Mouse (Mus musculus): Measurements from ENCODE around the gene Aup1. TPM values are rescaled to one million over a fixed set of nuclear protein-coding genes. Genes with fewer than 3 reads are reported as not detected.

The Aup1 gene
- polyA plus RNA-seq (2015; fragmentation: Nextera tagmentation; extraction: Ambion mirVana), result 168 and 181 TPM in 2 replicates

- Histone ChIP-seq H3K27ac (peak within 1 kb of the TSS; percentile 93), H3K4me1 (peaks cover 30% of the 10 kb centered on the region), H3K9me3 (no peaks in the 10 kb centered on the region), H3K27me3 (peaks cover 9% of the 10 kb centered on the region), H3K4me2 (replicated peaks) (peak within 1 kb of the TSS; percentile 77), H3K36me3 (peaks cover 55% of the 10 kb centered on the region), H3K9ac (peak within 1 kb of the TSS; percentile 95), H3K4me3 (peak within 1 kb of the TSS; percentile 96)
- under 1% methylated on average over 64 of the region's 64 CpGs for WGBS
- ATAC-seq (ENCODE audit: low FRiP score, low read depth), result peak; percentile 96
Observed at GRCm38 (mm10) chr6:83054074-83054851, at the start of gene Aup1. TSS of gene Aup1 (plus strand) at chr6:83054521.

- H3K4me2 ChIP-seq (replicated peaks), result no peak overlapping the region
- H3K36me3 ChIP-seq, result no peaks in the 10 kb centered on the region
- ATAC-seq (ENCODE audit: low FRiP score, low read depth), result no peak
- no peak overlapping the region for H3K27ac ChIP-seq
- H3K4me3 ChIP-seq, result no peak overlapping the region
- H3K4me1 ChIP-seq, result 0 out of 2 replicates have a peak, but pooled peaks cover 4% of the 10 kb centered on the region
- 0 out of 2 replicates have a peak overlapping the region, but pooled peaks have one; percentile 15 for H3K9ac ChIP-seq
- H3K27me3 ChIP-seq, result no peaks in the 10 kb centered on the region
- no peaks in the 10 kb centered on the region for H3K9me3 ChIP-seq
- WGBS, result 60% methylated on average over 7 of the region's 7 CpGs
Observed at GRCm38 (mm10) chr6:83004872-83005271, 49.4 kb upstream of the Aup1 start.

- Histone ChIP-seq H3K9me3 (no peaks in the 10 kb centered on the region), H3K4me3 (no peak overlapping the region), H3K9ac (no peak overlapping the region), H3K27ac (no peak overlapping the region), H3K36me3 (no peaks in the 10 kb centered on the region), H3K27me3 (no peaks in the 10 kb centered on the region), H3K4me2 (replicated peaks) (no peak overlapping the region), H3K4me1 (0 out of 2 replicates have a peak, but pooled peaks cover 4% of the 10 kb centered on the region)
- WGBS, result 73% methylated on average over 10 of the region's 10 CpGs
- no peak for ATAC-seq (ENCODE audit: low FRiP score, low read depth)
Observed at GRCm38 (mm10) chr6:83005444-83006011, 48.8 kb upstream of the Aup1 start.

GRCm38 (mm10) chr6:83006114-83006513 lies 48.2 kb upstream of the Aup1 start:
- no peak for ATAC-seq (ENCODE audit: low FRiP score, low read depth)
- H3K4me2 ChIP-seq (replicated peaks), result no peak overlapping the region
- H3K36me3 ChIP-seq, result no peaks in the 10 kb centered on the region
- 0 out of 2 replicates have a peak, but pooled peaks cover 4% of the 10 kb centered on the region for H3K4me1 ChIP-seq
- H3K9ac ChIP-seq, result no peak overlapping the region
- H3K4me3 ChIP-seq, result no peak overlapping the region
- H3K9me3 ChIP-seq, result no peaks in the 10 kb centered on the region
- 80% methylated on average over 6 of the region's 6 CpGs for WGBS
- no peaks in the 10 kb centered on the region for H3K27me3 ChIP-seq
- no peak overlapping the region for H3K27ac ChIP-seq

GRCm38 (mm10) chr6:83008659-83009058 lies 45.7 kb upstream of the Aup1 start:
- 47% methylated on average over 3 of the region's 3 CpGs for WGBS

GRCm38 (mm10) chr6:83010010-83010409 lies 44.3 kb upstream of the Aup1 start:
- H3K27ac ChIP-seq, result no peak overlapping the region
- no peaks in the 10 kb centered on the region for H3K27me3 ChIP-seq
- no peaks in the 10 kb centered on the region for H3K36me3 ChIP-seq
- WGBS, result 59% methylated on average over 7 of the region's 7 CpGs
- H3K4me1 ChIP-seq, result 0 out of 2 replicates have a peak, but pooled peaks cover 1% of the 10 kb centered on the region
- no peak for ATAC-seq (ENCODE audit: low FRiP score, low read depth)
- H3K9ac ChIP-seq, result no peak overlapping the region
- H3K9me3 ChIP-seq, result no peaks in the 10 kb centered on the region
- H3K4me2 ChIP-seq (replicated peaks), result no peak overlapping the region
- H3K4me3 ChIP-seq, result no peak overlapping the region

More at GRCm38 (mm10) chr6:83008659-83009058, 45.7 kb upstream of the Aup1 start:
- Histone ChIP-seq H3K4me2 (replicated peaks) (no peak overlapping the region), H3K4me3 (no peak overlapping the region), H3K27me3 (no peaks in the 10 kb centered on the region), H3K9me3 (no peaks in the 10 kb centered on the region), H3K9ac (no peak overlapping the region), H3K4me1 (0 out of 2 replicates have a peak, but pooled peaks cover 4% of the 10 kb centered on the region), H3K27ac (no peak overlapping the region), H3K36me3 (no peaks in the 10 kb centered on the region)
- ATAC-seq (ENCODE audit: low FRiP score, low read depth), result no peak

GRCm38 (mm10) chr6:83011255-83011654 lies 43.1 kb upstream of the Aup1 start:
- no peaks in the 10 kb centered on the region for H3K36me3 ChIP-seq
- no peaks in the 10 kb centered on the region for H3K4me1 ChIP-seq
- H3K27ac ChIP-seq, result no peak overlapping the region
- 89% methylated on average over 7 of the region's 7 CpGs for WGBS
- no peak overlapping the region for H3K4me3 ChIP-seq
- ATAC-seq (ENCODE audit: low FRiP score, low read depth), result no peak
- no peak overlapping the region for H3K9ac ChIP-seq
- no peaks in the 10 kb centered on the region for H3K27me3 ChIP-seq
- no peaks in the 10 kb centered on the region for H3K9me3 ChIP-seq
- no peak overlapping the region for H3K4me2 ChIP-seq (replicated peaks)

- Histone ChIP-seq H3K9ac (no peak overlapping the region), H3K27me3 (no peaks in the 10 kb centered on the region), H3K4me2 (replicated peaks) (no peak overlapping the region), H3K36me3 (no peaks in the 10 kb centered on the region), H3K27ac (no peak overlapping the region), H3K4me3 (no peak overlapping the region), H3K4me1 (no peaks in the 10 kb centered on the region), H3K9me3 (no peaks in the 10 kb centered on the region)
- 73% methylated on average over 6 of the region's 6 CpGs for WGBS
- ATAC-seq (ENCODE audit: low FRiP score, low read depth), result no peak
Observed at GRCm38 (mm10) chr6:83011756-83012155, 42.6 kb upstream of the Aup1 start.

- no peak for ATAC-seq (ENCODE audit: low FRiP score, low read depth)
- H3K4me1 ChIP-seq, result no peaks in the 10 kb centered on the region
- H3K4me3 ChIP-seq, result no peak overlapping the region
- no peaks in the 10 kb centered on the region for H3K27me3 ChIP-seq
- H3K9me3 ChIP-seq, result no peaks in the 10 kb centered on the region
- H3K36me3 ChIP-seq, result no peaks in the 10 kb centered on the region
- H3K4me2 ChIP-seq (replicated peaks), result no peak overlapping the region
- 70% methylated on average over 5 of the region's 5 CpGs for WGBS
- 0 out of 2 replicates have a peak overlapping the region, but pooled peaks have one; percentile 0 for H3K9ac ChIP-seq
- 0 out of 2 replicates have a peak overlapping the region, but pooled peaks have one; percentile 33 for H3K27ac ChIP-seq
Observed at GRCm38 (mm10) chr6:83013444-83013843, 40.9 kb upstream of the Aup1 start.

GRCm38 (mm10) chr6:83014482-83015466 lies 39.5 kb upstream of the Aup1 start:
- no peak overlapping the region for H3K4me3 ChIP-seq
- no peaks in the 10 kb centered on the region for H3K9me3 ChIP-seq
- no peaks in the 10 kb centered on the region for H3K4me1 ChIP-seq
- no peak overlapping the region for H3K4me2 ChIP-seq (replicated peaks)
- 78% methylated on average over 12 of the region's 12 CpGs for WGBS
- no peak for ATAC-seq (ENCODE audit: low FRiP score, low read depth)
- H3K27me3 ChIP-seq, result no peaks in the 10 kb centered on the region
- H3K36me3 ChIP-seq, result no peaks in the 10 kb centered on the region
- H3K9ac ChIP-seq, result no peak overlapping the region
- H3K27ac ChIP-seq, result no peak overlapping the region

GRCm38 (mm10) chr6:83015749-83016148 lies 38.6 kb upstream of the Aup1 start:
- Histone ChIP-seq H3K9ac (no peak overlapping the region), H3K27ac (no peak overlapping the region), H3K4me3 (no peak overlapping the region), H3K27me3 (no peaks in the 10 kb centered on the region), H3K9me3 (no peaks in the 10 kb centered on the region), H3K4me2 (replicated peaks) (no peak overlapping the region), H3K36me3 (no peaks in the 10 kb centered on the region), H3K4me1 (no peaks in the 10 kb centered on the region)
- ATAC-seq (ENCODE audit: low FRiP score, low read depth), result no peak
- WGBS, result 89% methylated on average over 2 of the region's 2 CpGs

Measured in limb, embryonic 13.5 days (tissue).